Mouse (Mus musculus) kidney, adult 18-20 months (tissue): Measurements from ENCODE around the gene Ptgds.

Experiments used
- DNase-seq: peaks from one replicate; pipeline ENCODE4 v3.0.0; 2021

Ptgds gene

DNA sequence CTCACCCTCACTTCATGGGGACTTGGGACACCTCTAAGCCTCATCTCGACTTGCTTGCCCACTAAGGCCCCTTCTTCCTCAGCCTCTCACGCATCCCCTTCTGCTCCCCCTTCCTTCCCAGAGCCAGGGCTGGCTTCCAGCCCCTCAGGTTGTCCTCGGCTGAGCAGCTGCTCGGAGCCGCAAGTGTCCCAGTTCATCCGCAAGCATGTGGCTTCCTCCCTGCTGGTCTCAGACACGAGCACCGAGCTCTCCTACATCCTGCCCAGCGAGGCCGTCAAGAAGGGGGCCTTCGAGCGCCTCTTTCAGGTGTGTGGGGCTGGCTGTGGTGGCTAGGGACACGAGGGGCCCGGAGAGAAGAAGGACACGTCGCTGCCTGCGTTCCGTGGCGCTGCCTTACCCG is 28.8 kb downstream of the Ptgds start:
- no peak for DNase-seq

DNA sequence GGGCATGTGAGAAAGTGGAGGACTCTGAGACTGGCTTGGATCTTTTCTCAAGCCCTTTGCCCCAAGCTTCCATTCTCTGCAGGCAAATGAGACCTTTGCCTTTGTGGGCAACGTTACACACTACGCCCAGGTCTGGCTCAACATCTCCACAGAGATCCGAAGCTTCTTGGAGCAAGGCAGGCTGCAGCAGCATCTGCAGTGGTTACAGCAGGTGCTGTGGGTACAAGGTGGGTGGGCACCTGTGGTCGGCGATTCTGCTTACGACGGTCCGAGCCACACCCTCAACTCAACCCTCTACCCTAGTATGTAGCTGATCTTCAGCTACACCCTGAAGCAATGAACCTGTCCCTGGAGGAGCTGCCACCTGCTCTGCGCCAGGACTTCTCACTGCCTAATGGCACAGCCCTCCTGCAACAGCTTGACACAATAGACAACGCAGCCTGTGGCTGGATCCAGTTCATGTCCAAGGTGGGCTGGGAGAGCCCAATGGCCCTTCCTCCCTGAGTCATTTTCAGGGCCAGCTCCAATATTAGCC is 33.5 kb downstream of the Ptgds start:
- no peak for DNase-seq

DNA sequence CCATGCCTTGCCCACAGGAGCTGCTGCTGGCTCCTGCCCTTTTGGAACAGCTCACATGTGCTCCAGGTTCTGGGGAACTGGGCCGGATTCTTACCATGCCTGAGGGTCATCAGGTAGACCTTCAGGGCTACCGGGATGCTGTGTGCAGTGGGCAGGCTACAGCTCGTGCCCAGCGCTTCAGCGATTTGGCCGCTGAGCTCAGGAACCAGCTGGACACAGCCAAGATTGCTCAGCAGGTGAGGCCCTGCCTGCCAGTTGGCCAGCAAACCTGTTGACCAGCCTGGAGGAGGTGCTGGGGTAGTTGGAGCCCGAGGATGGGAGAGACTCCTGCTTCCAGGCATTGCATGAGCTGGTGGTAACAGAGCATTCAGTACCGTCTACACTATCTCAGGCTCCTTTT is 35.6 kb downstream of the Ptgds start:
- DNase-seq = no peak

DNA sequence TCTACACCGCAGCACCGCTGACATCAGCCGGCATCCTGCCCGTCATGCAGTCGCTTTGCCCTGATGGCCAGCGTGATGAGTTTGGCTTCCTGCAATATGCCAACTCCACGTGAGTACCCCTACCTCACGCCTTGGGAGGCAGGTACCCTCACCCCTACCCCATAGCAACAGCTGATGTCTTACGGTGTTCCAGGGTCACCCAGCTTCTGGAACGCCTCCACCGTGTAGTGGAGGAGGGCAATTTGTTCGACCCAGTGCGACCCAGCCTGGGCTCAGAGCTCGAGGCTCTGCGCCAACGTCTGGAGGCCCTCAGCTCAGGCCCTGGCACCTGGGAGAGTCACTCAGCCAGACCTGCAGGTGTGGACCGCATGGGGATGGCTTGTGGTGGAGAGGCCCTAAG is 36.7 kb downstream of the Ptgds start:
- DNase-seq = no peak

DNA sequence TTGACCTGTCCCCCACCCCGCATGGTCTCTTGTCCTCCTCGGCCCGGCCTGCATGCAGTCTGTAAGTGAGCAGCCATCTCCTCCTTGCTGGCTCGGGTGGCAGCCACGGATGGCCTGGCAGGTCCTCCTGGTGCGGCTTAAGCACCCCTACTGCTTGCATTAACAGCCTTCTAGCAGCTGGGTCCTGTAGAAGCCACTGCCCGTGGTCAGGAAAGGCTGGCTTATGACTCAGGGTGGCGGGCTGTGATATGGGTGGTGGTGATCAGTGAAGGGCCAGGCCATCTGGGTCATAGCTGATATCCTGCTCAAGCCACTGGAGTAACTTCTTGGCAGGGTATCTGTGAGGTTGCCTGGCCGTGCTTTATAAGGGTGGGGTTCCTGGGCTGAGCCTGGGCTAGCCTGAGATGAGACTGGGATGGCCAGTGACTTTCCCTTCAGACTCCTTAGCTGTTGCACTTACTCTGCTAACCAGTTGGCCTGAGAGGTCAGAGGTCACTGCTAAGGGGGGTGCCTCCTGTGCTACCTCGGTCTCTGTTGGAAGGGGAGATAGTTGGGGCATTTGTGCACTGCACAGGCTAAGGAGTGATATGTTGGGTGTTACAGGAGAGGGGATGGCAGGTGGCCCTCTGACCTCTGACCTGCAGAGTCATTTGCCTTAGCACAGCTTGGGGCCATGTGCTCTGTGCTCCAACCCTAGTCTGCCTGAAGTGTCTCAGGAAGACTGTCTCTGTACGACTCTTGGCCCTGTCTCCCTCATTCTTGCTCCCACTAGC is 37.3 kb downstream of the Ptgds start:
- no peak for DNase-seq

DNA sequence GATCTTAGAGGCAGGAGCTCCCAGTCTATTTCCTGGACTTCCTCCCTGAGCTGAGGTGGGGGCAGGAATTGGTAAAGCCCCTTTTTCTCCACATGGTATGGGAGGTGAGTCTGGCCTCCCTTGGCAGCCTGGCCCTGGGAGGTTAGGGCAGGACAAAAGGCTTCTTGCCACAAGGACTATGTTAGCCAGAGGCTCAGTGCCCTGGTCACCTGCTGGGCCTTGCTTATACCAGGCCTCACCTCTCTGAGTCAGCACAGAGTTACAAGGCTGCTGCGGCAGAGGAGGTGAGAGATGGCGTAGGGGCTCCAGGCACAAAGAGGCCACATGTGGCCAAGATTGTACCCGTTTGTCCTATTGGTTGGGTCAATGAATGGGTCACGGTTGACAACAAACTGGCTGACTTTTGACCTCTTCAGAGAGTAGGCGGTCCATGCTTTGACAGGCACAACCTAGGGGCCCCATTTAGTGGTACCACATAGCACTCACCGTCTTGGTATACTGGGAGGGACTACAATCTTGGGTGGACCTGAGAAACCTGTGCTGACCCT is 38.5 kb downstream of the Ptgds start:
- no peak for DNase-seq

DNA sequence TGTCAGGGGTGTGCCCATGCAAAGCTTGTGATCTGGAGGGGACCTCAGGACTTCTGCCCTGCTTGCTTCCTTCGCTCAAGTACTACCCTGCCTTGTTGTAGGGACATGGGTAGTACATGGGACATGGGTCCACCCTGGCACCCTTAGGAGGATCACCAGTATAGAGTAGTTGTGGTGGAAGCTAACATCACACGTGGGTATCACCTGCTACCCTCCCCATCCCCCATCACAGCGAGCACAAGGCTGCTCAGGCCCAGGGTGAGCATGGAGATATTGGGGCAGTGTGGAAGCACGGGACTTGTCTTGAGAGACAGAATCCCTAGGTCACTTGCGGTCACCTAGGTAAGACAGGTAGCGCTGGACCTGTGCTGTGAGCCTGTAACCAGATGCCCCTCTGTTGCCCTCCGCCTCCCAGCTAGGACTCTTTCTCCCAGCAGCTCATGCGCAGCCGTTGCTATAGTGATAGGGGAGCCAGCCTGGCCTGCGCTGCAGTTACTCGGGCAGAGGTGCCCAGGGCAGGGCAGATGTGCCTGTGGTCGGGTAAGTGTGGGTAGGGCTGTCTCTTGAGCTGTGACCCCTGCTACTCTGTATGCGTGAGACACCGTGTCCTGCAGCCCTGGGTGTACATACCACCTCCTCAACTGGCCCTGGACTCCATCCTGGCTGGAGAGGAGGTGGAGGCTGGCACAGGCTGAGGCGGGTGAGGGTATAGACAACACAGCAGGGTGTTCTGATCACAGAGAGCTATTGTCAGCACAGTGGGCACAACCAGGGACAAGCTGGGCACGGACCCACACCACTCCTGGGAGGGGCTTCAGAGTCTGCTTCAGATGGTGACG is 39.2 kb downstream of the Ptgds start:
- peak; percentile 42 for DNase-seq

DNA sequence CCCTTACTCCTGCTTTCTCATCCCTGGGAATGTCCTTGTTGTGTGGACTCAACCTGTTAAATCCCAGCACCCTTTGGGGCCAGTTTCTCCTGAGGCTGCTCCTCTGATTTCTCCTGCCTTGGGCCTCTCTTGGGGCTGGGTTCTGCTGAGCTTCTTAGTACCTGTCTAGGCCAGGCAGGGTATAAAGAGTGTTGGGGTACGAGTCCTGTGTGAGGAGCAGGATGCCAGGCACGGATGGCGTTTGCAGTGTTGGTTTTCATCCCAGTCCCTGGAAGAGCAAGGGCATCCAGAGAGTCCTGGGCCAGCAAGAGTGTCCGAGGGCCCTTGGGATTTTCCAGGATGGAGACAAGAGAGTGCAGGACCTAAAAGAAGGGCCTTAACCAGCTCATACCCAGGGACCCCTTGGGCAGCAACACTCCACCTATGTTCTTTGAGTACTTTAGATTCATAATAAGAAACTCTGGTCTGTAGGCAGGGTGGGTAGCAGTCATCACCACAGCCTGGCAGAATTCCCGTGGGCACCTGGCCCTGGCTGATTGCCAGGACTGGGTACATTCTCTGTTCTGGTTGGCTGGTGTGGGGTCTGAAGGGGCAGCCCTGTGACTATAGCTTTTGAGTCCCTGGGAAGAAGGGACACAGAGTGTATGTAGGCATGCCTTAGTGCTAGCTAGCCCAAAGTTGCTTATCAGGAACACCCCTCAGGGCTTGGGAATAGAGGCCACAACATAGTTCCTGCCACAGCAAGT is 40.2 kb downstream of the Ptgds start:
- DNase-seq = peak; percentile 34

DNA sequence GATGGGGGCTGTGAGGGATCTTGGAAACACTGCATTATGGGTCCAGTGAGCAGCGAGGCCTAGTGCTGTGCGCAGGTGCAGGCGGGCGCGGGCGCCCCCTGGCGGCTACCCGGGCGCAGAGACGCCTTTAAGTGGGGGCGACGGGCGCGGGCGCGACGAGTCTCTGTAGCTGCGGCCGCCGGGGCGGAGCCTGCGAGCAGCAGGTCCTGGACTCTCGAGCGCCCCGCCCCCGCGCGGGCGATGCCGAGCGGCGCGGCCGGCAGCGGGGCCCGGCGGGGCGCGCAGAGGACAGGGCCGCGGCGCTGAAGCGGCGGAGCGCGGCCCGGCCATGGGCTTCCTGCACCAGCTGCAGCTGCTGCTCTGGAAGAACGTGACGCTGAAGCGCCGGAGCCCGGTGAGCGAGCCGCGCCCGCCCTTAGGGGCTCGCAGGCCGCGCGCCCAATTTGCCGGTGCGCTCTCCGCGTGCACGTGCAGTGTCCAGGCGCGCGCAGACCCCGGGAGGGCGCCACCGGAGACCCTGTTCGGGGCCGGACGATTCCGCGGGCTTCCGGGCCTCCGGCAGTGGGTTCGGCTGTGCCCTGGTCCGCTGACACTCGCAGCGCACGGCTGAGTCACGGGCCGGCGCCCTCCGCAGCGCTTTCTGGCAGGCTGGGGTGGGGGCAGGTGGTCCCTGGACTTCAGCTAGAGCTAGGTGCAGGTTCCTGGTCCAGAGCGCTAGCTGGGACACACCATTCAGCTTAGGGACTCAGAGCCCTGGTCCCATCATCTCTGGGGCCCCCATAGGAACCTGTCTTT is 41.2 kb downstream of the Ptgds start, which contains the start of gene Abca2:
Gene Abca2, plus strand, starts transcription at position 262 of the 795 bp plus-strand sequence.
- DNase-seq = peak; percentile 95

DNA sequence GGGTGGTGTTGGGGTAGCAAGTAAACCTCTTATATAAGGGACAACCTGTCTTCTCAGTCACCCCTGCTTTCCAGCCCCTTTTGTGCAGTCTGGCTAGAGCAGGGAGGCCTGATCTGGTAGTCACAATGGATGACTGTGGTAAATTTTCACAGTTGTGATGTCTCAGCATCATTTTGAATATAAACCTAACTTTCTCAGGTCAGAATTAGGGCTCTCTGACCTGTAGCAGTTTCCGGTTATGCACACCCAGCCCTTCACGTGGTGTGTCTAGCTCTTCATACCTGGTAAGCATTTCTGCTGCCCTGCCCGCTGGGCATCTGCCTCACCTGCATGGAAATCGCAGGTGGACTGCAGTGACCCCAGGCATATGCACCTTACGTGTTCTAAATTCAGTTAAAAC is 42.6 kb downstream of the Ptgds start:
- DNase-seq = no peak

DNA sequence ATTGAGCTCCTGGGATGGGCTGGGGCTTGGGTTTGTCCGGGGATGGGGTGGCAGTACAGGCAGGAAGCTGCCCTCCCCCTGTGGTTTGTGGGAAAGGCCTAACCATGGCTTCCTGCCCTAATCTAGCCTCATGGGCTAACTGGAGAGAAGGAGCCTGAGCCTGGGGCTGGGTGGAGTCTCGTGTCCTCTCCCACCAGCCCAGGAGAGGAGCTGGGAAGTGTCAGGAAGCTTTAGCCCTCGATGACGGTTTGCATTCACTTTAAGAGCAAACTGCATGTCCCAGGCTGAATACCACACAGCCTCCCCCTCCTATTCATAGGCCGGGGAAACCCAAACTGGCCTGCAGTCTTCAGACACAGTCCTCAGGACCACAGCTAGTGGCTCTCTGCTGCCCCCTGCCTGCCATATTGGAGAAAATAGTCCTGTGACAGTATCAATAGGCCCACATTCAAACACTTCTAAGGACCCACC is 43.1 kb downstream of the Ptgds start:
- DNase-seq = peak; percentile 79

DNA sequence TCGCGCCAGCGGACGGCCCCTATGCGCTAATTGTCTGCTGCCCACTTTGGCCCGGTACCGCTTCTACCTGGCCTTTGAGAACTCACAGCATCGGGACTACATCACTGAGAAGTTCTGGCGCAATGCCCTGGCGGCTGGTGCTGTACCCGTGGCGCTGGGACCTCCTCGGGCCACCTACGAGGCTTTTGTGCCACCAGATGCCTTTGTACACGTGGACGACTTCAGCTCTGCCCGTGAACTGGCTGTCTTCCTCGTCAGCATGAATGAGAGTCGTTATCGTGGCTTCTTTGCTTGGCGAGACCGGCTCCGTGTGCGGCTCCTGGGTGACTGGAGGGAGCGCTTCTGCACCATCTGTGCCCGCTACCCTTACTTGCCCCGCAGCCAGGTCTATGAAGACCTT is 44.4 kb downstream of the Ptgds start:
- DNase-seq = no peak

DNA sequence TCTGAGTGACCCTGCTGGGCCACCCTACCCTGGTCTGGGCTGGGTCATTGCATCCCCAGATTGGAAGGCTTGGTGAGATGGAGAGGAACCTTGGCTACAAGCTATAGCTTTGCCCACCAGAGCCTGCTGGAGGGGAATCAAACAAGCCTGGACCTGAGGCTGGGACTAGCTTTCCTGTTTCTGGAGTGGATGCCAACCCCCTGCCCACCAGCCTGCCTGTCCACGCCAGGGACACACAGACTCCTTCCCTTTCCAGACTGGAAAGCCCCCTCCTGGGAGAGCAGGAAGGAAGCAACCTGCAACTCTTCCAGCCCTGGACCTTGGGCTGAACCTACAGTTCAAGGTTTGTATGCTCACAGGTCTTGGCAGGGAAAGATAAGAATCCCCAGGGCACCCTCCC is 46.2 kb downstream of the Ptgds start:
- DNase-seq = no peak

DNA sequence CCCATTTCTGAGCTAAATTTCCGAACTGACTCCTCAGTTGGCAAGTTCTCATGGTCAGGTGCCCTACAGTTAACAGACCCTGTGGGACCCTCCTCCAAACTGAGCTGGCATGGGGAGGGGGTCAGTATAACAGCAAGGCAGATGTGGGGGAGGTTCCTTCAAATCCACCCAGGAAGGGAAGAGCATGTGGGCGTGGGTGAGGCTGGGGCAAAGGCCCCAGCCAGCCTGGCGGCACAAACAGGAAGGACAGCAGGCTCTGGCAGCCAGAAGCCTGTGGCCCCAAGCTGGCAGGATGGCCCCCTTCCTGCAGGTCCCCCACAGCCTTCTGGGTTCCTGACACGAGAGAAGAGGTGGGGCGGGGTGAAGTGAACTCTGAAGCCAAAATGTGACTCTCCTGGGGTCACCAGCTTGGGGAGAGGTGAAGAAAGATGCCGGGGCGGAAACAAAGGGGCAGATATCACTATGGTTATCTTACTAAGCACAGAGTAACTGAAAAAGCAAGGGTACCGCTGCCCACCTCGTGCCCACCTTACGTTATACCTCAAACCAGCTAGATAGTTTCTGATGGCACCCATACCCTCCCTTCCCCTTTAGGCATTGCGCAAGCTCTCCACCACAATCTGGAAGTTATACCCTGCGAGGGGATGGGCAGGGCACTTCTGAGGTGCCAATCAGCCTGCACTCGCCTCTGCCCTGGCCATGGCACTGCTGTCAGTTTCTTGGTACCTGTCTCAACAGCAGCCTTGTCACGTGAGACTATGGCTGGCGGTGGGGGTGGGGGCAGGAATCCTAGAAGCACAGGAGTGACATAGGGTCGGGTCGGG is 47.0 kb downstream of the Ptgds start, which contains the start of gene Fut7:
Gene Fut7, plus strand, starts transcription at position 681 of the 824 bp plus-strand sequence.
- no peak for DNase-seq

DNA sequence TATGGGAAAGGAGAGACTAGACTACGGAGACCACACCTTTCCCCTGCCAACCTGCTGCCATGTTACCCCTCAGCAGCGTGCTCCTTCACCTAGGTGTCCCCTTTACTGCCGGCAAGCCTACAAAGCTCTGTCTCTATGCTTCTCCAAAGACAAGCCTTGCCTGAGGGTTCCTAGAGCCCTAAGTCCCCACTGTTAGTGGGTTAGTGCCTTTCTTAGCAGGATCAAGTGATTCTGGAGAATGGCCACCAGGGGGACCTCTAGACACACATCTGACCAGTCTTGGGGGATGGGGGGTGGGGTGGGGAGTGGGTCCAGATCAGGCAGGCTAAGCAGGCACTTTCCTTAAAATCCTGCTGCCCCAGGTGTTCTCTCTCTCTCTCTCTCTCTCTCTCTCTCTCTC is 48.0 kb downstream of the Ptgds start:
- peak; percentile 40 for DNase-seq

DNA sequence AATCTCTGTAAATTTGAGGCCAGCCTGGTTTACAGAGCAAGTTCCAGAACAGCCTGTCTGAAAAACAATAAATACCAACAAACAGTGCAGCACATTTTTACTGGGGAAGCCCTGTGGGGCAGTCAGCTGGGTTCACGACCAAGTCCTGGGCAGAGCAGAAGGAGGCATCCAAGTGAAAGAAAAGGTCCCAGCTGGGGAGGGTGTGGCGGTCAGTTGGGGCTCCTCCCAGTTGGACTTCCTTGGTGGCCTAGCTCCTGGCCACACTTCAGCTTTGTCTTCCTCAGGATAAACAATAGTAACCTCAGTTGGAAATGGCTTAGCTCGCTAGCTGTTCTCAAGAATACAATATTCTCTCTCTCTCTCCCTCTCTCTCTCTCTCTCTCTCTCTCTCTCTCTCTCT is 52.4 kb downstream of the Ptgds start:
- DNase-seq = no peak
